Mouse (Mus musculus): ENCODE results near the gene Chn1. TPM values are rescaled to one million over a fixed set of nuclear protein-coding genes. Genes with fewer than 3 reads are reported as not detected.

Chn1 gene
- polyA plus RNA-seq, 1 experiment from 2014 or later: 70.1 TPM

DNA sequence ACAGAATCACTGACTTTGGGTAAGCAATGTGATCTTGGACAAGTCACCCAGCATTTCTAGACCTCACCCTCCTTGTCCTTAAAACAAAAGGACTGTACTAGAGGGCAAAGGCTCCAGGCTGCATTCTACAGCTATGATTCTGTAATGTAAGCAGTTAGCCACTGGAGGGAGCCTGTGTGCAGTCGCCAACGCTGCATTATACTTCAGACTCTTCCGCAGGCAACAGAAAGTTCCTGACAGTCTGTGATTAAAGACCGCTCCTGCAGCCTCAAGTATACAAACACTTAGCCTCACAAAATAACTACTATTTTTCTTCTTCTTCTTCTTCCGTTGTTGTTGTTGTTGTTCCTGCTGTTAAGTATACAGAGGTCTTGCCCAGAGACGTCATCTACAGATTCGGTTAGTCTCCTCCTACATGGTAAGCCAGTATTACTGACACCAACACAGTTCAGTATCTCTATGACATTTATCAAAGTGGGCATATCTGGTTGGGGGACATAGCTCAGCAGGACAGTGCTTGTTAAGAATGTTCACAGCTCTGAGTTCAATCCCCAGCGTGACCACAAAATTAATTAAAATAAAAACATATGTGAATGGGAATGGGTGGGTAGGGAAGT lies 208.0 kb downstream of the Chn1 start:
- peak; percentile 57; the same call in 1 of the 2 replicates for ATAC-seq
- Histone ChIP-seq H3K9me3 (ENCODE audit: control insufficient read depth, low read length) (no peaks in the 10 kb centered on the region), H3K27ac (ENCODE audit: low read depth, low read length) (no peak overlapping the region), H3K9ac (ENCODE audit: low read depth, low read length) (no peak overlapping the region), H3K4me3 (ENCODE audit: low read length) (no peak overlapping the region), H3K4me2 (ENCODE audit: low read length) (peak overlapping the region; percentile 38), H3K27me3 (replicated peaks; ENCODE audit: control insufficient read depth, insufficient read depth, low read length) (no peaks in the 10 kb centered on the region), H3K36me3 (ENCODE audit: control insufficient read depth, insufficient read depth, low read length) (no peaks in the 10 kb centered on the region), H3K4me1 (ENCODE audit: control insufficient read depth, insufficient read depth, low read depth, low read length) (peaks cover 3% of the 10 kb centered on the region)
- WGBS: 16% methylated on average over 8 of the region's 8 CpGs

- no peak overlapping the region for H3K27ac ChIP-seq (ENCODE audit: low read depth, low read length)
- no peaks in the 10 kb centered on the region for H3K27me3 ChIP-seq (replicated peaks; ENCODE audit: control insufficient read depth, insufficient read depth, low read length)
- no peaks in the 10 kb centered on the region for H3K9me3 ChIP-seq (ENCODE audit: control insufficient read depth, low read length)
- H3K4me3 ChIP-seq (ENCODE audit: low read length): no peak overlapping the region
- no peak for ATAC-seq
- H3K36me3 ChIP-seq (ENCODE audit: control insufficient read depth, insufficient read depth, low read length): no peaks in the 10 kb centered on the region
- H3K4me1 ChIP-seq (ENCODE audit: control insufficient read depth, insufficient read depth, low read depth, low read length): peaks cover 7% of the 10 kb centered on the region
- WGBS: 8% methylated on average over 7 of the region's 7 CpGs
- no peak overlapping the region for H3K9ac ChIP-seq (ENCODE audit: low read depth, low read length)
- no peak overlapping the region for H3K4me2 ChIP-seq (ENCODE audit: low read length)
These were observed 209.0 kb downstream of the Chn1 start for GRCm38 (mm10) chr2:73566162-73566561.

GRCm38 (mm10) chr2:73563690-73564089 lies 211.5 kb downstream of the Chn1 start:
- Histone ChIP-seq H3K27ac (ENCODE audit: low read depth, low read length) (no peak overlapping the region), H3K27me3 (replicated peaks; ENCODE audit: control insufficient read depth, insufficient read depth, low read length) (no peaks in the 10 kb centered on the region), H3K4me2 (ENCODE audit: low read length) (no peak overlapping the region), H3K9me3 (ENCODE audit: control insufficient read depth, low read length) (no peaks in the 10 kb centered on the region), H3K36me3 (ENCODE audit: control insufficient read depth, insufficient read depth, low read length) (no peaks in the 10 kb centered on the region), H3K4me3 (ENCODE audit: low read length) (no peak overlapping the region), H3K9ac (ENCODE audit: low read depth, low read length) (no peak overlapping the region), H3K4me1 (ENCODE audit: control insufficient read depth, insufficient read depth, low read depth, low read length) (peaks cover 7% of the 10 kb centered on the region)
- 74% methylated on average over 7 of the region's 7 CpGs for WGBS
- ATAC-seq: no peak

GRCm38 (mm10) chr2:73562656-73563055 lies 212.5 kb downstream of the Chn1 start:
- H3K9me3 ChIP-seq (ENCODE audit: control insufficient read depth, low read length): no peaks in the 10 kb centered on the region
- no peaks in the 10 kb centered on the region for H3K27me3 ChIP-seq (replicated peaks; ENCODE audit: control insufficient read depth, insufficient read depth, low read length)
- ATAC-seq: no peak
- H3K9ac ChIP-seq (ENCODE audit: low read depth, low read length): no peak overlapping the region
- no peak overlapping the region for H3K27ac ChIP-seq (ENCODE audit: low read depth, low read length)
- 97% methylated on average over 9 of the region's 9 CpGs for WGBS
- H3K4me3 ChIP-seq (ENCODE audit: low read length): no peak overlapping the region
- H3K4me2 ChIP-seq (ENCODE audit: low read length): no peak overlapping the region
- H3K36me3 ChIP-seq (ENCODE audit: control insufficient read depth, insufficient read depth, low read length): no peaks in the 10 kb centered on the region
- H3K4me1 ChIP-seq (ENCODE audit: control insufficient read depth, insufficient read depth, low read depth, low read length): peaks cover 7% of the 10 kb centered on the region

DNA sequence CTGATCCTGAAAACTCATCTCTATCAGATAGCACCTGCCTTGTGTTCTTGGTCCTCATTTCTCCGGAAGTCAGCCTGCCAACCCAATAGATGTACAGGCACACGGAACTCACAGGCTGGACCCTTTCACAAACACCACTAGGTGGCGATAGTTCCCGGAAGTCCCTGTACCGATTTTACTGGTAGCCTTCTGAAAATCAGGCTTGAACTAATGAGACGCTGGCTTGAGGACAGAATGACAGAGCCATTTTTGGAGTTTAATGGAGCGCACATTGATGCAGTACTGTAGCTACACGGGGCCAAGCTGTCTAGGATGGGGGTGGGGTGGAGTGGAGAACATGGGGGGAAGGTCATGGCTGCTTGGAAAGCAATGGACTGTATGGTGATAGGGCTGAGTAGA lies 213.5 kb downstream of the Chn1 start:
- Histone ChIP-seq H3K4me1 (ENCODE audit: control insufficient read depth, insufficient read depth, low read depth, low read length) (peaks cover 7% of the 10 kb centered on the region), H3K4me2 (ENCODE audit: low read length) (peak overlapping the region; percentile 82), H3K27ac (ENCODE audit: low read depth, low read length) (no peak overlapping the region), H3K9ac (ENCODE audit: low read depth, low read length) (no peak overlapping the region; the same call in 1 of the 2 replicates), H3K4me3 (ENCODE audit: low read length) (peak overlapping the region; percentile 48), H3K9me3 (ENCODE audit: control insufficient read depth, low read length) (no peaks in the 10 kb centered on the region), H3K36me3 (ENCODE audit: control insufficient read depth, insufficient read depth, low read length) (no peaks in the 10 kb centered on the region), H3K27me3 (replicated peaks; ENCODE audit: control insufficient read depth, insufficient read depth, low read length) (no peaks in the 10 kb centered on the region)
- WGBS: 1% methylated on average over 8 of the region's 8 CpGs
- ATAC-seq: peak; percentile 74

- Histone ChIP-seq H3K4me1 (ENCODE audit: control insufficient read depth, insufficient read depth, low read depth, low read length) (peaks cover 5% of the 10 kb centered on the region), H3K27me3 (replicated peaks; ENCODE audit: control insufficient read depth, insufficient read depth, low read length) (no peaks in the 10 kb centered on the region), H3K27ac (ENCODE audit: low read depth, low read length) (peak overlapping the region; percentile 39; the same call in 1 of the 2 replicates), H3K9me3 (ENCODE audit: control insufficient read depth, low read length) (no peaks in the 10 kb centered on the region), H3K4me3 (ENCODE audit: low read length) (peak overlapping the region; percentile 48), H3K4me2 (ENCODE audit: low read length) (peak overlapping the region; percentile 82), H3K9ac (ENCODE audit: low read depth, low read length) (peak overlapping the region; percentile 68), H3K36me3 (ENCODE audit: control insufficient read depth, insufficient read depth, low read length) (no peaks in the 10 kb centered on the region)
- WGBS: 1% methylated on average over 23 of the region's 23 CpGs
- ATAC-seq: peak; percentile 73
These were observed 214.1 kb downstream of the Chn1 start for GRCm38 (mm10) chr2:73560899-73561664.

Other genes with a start within 250 kb of the Chn1 start
- 2.4 and 3.5 TPM in 2 replicates for gene Wipf1, start 245.6 kb downstream of the Chn1 start, polyA plus RNA-seq (2015; fragmentation: Nextera tagmentation; extraction: Ambion mirVana)
- gene Chrna1, start 195.0 kb downstream of the Chn1 start, polyA plus RNA-seq (2015; fragmentation: Nextera tagmentation; extraction: Ambion mirVana): 0.20 and 0.87 TPM in 2 replicates
- 97.1 and 103 TPM in 2 replicates for gene Atf2, start 117.3 kb upstream of the Chn1 start, polyA plus RNA-seq (2015; fragmentation: Nextera tagmentation; extraction: Ambion mirVana)
- gene Atp5g3, start 136.0 kb upstream of the Chn1 start, polyA plus RNA-seq (2015; fragmentation: Nextera tagmentation; extraction: Ambion mirVana): 1,200 and 1,339 TPM in 2 replicates